Mouse (Mus musculus) cerebellum, adult 2 months (tissue): ENCODE data around the gene Ccna2.

ENCODE experiments used
- CTCF ChIP-seq: fragments of 200-500 bp; IDR thresholded peaks from 2 replicates; pipeline ENCODE4 v1.5.1; 2011; ENCODE audit warnings: low read depth, mild to moderate bottlenecking, control low read depth, low read length, moderate library complexity, borderline replicate concordance; ENCODE audit not compliant: insufficient read depth
- POLR2A ChIP-seq: fragments of 200-500 bp; IDR thresholded peaks from 2 replicates; pipeline ENCODE4 v1.6.1; 2011; ENCODE audit warnings: low read length, control low read depth, borderline replicate concordance; ENCODE audit not compliant: insufficient read depth

DNA sequence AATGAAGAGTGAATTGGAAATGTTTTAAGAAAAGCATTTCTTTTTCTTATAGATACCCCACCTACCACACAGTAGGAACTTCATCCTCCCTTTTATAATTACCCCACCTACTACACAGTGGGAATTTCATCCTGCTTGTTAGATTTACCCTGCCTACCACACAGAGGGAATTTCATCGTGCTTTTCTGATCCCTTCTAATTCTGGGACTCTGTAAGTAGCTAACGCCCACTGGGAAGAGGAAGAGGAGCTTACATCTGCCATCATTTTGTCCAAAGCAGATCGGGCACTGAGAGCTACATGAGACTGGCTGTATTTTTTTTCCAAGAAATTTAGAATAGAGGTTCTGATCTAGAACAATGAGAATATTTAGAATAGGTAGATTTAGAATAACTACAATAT is 27.0 kb downstream of the Ccna2 start:
- no peak for TF ChIP-seq CTCF
- TF ChIP-seq POLR2A = no peak
